ENCODE assay signal across 8 mouse cellular contexts in the genomic region with DNA sequence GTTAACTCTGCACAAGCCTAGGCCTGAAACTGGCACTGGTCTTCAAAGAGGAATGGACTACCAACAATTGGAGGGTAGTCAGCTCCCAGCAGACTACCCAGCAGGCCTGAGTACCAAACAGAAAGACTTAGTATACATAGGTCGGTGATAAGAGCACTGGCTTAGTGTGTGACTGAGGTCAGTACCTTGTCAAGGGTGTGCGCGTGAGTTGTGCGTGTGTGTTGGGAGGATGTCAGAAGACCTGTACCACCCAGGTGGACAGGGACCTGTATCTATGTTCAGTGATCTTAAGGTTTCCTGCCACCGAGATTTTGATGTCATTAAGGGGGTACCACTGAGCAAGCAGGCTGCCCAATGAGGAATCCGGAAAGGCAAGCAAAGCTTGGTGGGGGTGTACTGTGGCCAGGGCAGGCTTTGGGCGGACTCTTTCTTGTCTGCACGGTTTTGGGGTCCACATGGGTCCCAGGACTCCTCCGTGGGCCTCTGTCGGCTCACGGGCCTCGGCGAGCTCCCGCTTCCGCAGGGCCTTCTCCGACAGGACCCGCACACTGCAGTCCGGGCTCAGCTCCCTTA. TPM values are rescaled to one million over a fixed set of nuclear protein-coding genes. Genes with fewer than 3 reads are reported as not detected.
DNase-seq lines count a peak whose midpoint lies in the region; ATAC-seq and TF ChIP-seq lines count a peak whose summit lies in the region.

No protein-coding gene starts in this region.

- no peaks in the 10 kb centered on the region for H3K4me1 ChIP-seq in heart, embryonic 11.5 days (ENCODE audit: control insufficient read depth, insufficient read depth, low read length)
- peaks cover 20 to 51% of the 10 kb centered on the region in 2 experiments for H3K4me1 ChIP-seq in CH12.LX (ENCODE audit: control insufficient read depth in 1 of 2, insufficient read depth in 2 of 2)
- no peaks in the 10 kb centered on the region; the same call in 1 of the 2 replicates for H3K4me1 ChIP-seq in forebrain, embryonic 11.5 days (replicated peaks; ENCODE audit: control insufficient read depth, insufficient read depth, low read length)
- 0 out of 2 replicates have a peak, but pooled peaks cover 7% of the 10 kb centered on the region for H3K4me1 ChIP-seq in liver, embryonic 13.5 days (replicated peaks)

- ATAC-seq in heart, embryonic 11.5 days (replicated peaks; ENCODE audit: insufficient number of reproducible peaks, low FRiP score, low TSS enrichment): peak; percentile 1; the same call in 1 of the 2 replicates
- ATAC-seq in forebrain, embryonic 11.5 days (replicated peaks; ENCODE audit: low FRiP score): peak; percentile 6; the same call in 1 of the 2 replicates
- ATAC-seq in liver, embryonic 13.5 days (ENCODE audit: low read depth): peak; percentile 13; the same call in 1 of the 2 replicates

- TF ChIP-seq POLR2A in CH12.LX (IDR thresholded peaks at IDR 0.05; ENCODE audit: low read depth, low read length): no peak

- peak overlapping the region; percentile 50; the same call in 1 of the 2 replicates for H3K27ac ChIP-seq in heart, embryonic 11.5 days (ENCODE audit: low read depth, low read length)
- H3K27ac ChIP-seq in CH12.LX (ENCODE audit: insufficient read depth, low read depth): peak overlapping the region; percentile 58; the same call in 1 of the 2 replicates
- peak overlapping the region; percentile 59; the same call in 1 of the 2 replicates for H3K27ac ChIP-seq in forebrain, embryonic 11.5 days (ENCODE audit: low read depth, low read length)
- no peak overlapping the region for H3K27ac ChIP-seq in liver, embryonic 13.5 days

- no peak for DNase-seq in heart, postnatal 25 days (ENCODE audit: low spot score)
- DNase-seq in CH12.LX (ENCODE audit: extremely low read depth): no peak
- DNase-seq in forebrain, embryonic 11.5 days (ENCODE audit: low spot score): no peak
- DNase-seq in liver, embryonic 13.5 days: no peak
- DNase-seq in gastrocnemius, adult 18-20 months (ENCODE audit: low spot score): no peak
- DNase-seq in left cerebral cortex, adult 9 months (ENCODE audit: low spot score in 2 of 2): no peak
- no peak for DNase-seq in right cerebral cortex, postnatal 10 days (ENCODE audit: low spot score in 2 of 2)

- no peak for TF ChIP-seq EP300 in CH12.LX (IDR thresholded peaks at IDR 0.05; ENCODE audit: low read length)

- H3K79me2 ChIP-seq in CH12.LX (replicated peaks; ENCODE audit: control insufficient read depth, extremely low read depth, insufficient read depth, poor library complexity, severe bottlenecking): peaks cover 30% of the 10 kb centered on the region

- peak overlapping the region; percentile 81 for H3K4me3 ChIP-seq in heart, embryonic 11.5 days (ENCODE audit: low read depth, low read length)
- H3K4me3 ChIP-seq in CH12.LX (replicated peaks in 1 of 3; ENCODE audit: low read depth in 2 of 3, low read length in 2 of 3, poor library complexity in 1 of 3): peak overlapping the region; percentile 18 to 78 (median 72)
- peak overlapping the region; percentile 77 for H3K4me3 ChIP-seq in forebrain, embryonic 11.5 days (ENCODE audit: low read depth, low read length)
- peak overlapping the region; percentile 61 for H3K4me3 ChIP-seq in liver, embryonic 13.5 days (replicated peaks)

- in situ Hi-C loops in CH12.LX (cut with MboI; ENCODE audit: low pct_ligation_motif_present, low pct_unique_long_range_greater_than_20kb, low sequenced_read_pairs): no loop called here

- intact Hi-C loops in heart, postnatal 25 days (cut with DNase I): no loop called here

- peak overlapping the region; percentile 89 for H3K4me2 ChIP-seq in heart, embryonic 11.5 days
- peak overlapping the region; percentile 77 for H3K4me2 ChIP-seq in CH12.LX (ENCODE audit: insufficient read depth, low read depth, poor library complexity, severe bottlenecking)
- peak overlapping the region; percentile 81 for H3K4me2 ChIP-seq in forebrain, embryonic 11.5 days (ENCODE audit: low read depth, low read length, severe bottlenecking)
- peak overlapping the region; percentile 72 for H3K4me2 ChIP-seq in liver, embryonic 13.5 days

- dilution Hi-C loops in CH12.LX (cut with MboI; ENCODE audit: extremely low pct_ligation_motif_present, extremely low pct_unique_long_range_greater_than_20kb, low sequenced_read_pairs): no loop called here

- H3K27me3 ChIP-seq in heart, embryonic 11.5 days (ENCODE audit: control insufficient read depth, insufficient read depth, low read length): 0 out of 2 replicates have a peak, but pooled peaks cover 2% of the 10 kb centered on the region
- peaks cover 6% of the 10 kb centered on the region for H3K27me3 ChIP-seq in CH12.LX (replicated peaks)
- H3K27me3 ChIP-seq in forebrain, embryonic 11.5 days (ENCODE audit: control insufficient read depth, insufficient read depth, low read length): no peaks in the 10 kb centered on the region
- peaks cover 36% of the 10 kb centered on the region for H3K27me3 ChIP-seq in liver, embryonic 13.5 days

- no peaks in the 10 kb centered on the region for H3K9me3 ChIP-seq in heart, embryonic 11.5 days (replicated peaks; ENCODE audit: control insufficient read depth, low read length)
- peaks cover 7% of the 10 kb centered on the region for H3K9me3 ChIP-seq in CH12.LX (replicated peaks; ENCODE audit: low read length)
- H3K9me3 ChIP-seq in forebrain, embryonic 11.5 days (ENCODE audit: control insufficient read depth, low read length): no peaks in the 10 kb centered on the region
- no peaks in the 10 kb centered on the region for H3K9me3 ChIP-seq in liver, embryonic 13.5 days (replicated peaks)

- H3K9ac ChIP-seq in heart, embryonic 11.5 days (ENCODE audit: low read depth, low read length): peak overlapping the region; percentile 91
- peak overlapping the region; percentile 92 for H3K9ac ChIP-seq in CH12.LX (ENCODE audit: insufficient read depth, low read depth)
- peak overlapping the region; percentile 86 for H3K9ac ChIP-seq in forebrain, embryonic 11.5 days (ENCODE audit: low read length)
- peak overlapping the region; percentile 53 for H3K9ac ChIP-seq in liver, embryonic 13.5 days

- 14% methylated on average over 18 of the region's 18 CpGs for WGBS in heart, embryonic 11.5 days (ENCODE audit: insufficient replicate concordance)
- 13% methylated on average over 18 of the region's 18 CpGs for WGBS in forebrain, embryonic 11.5 days
- WGBS in liver, embryonic 13.5 days (ENCODE audit: insufficient replicate concordance): 19% methylated on average over 13 of the region's 18 CpGs

- TF ChIP-seq RAD21 in CH12.LX (IDR thresholded peaks at IDR 0.05; ENCODE audit: low read depth, low read length): no peak

- no peaks in the 10 kb centered on the region for H3K36me3 ChIP-seq in heart, embryonic 11.5 days (ENCODE audit: control insufficient read depth, insufficient read depth, low read length)
- H3K36me3 ChIP-seq in CH12.LX (replicated peaks in 1 of 2; ENCODE audit: control insufficient read depth in 1 of 2, insufficient read depth in 1 of 2, low read length in 1 of 2): no peaks in the 10 kb centered on the region
- H3K36me3 ChIP-seq in forebrain, embryonic 11.5 days (ENCODE audit: control insufficient read depth, insufficient read depth, low read length): no peaks in the 10 kb centered on the region
- no peaks in the 10 kb centered on the region for H3K36me3 ChIP-seq in liver, embryonic 13.5 days

- TF ChIP-seq CTCF in CH12.LX (conservative IDR thresholded peaks at IDR 0.05 in 1 of 2, IDR thresholded peaks at IDR 0.05 in 1 of 2; ENCODE audit: low read depth in 2 of 2, low read length in 2 of 2): no peak

TF ChIP-seq in CH12.LX, 34 proteins besides CTCF, POLR2A, EP300 and RAD21 (continues in another document):
- TF ChIP-seq ZC3H11A (IDR thresholded peaks at IDR 0.05; ENCODE audit: low read depth, low read length) (no peak), JUND (conservative IDR thresholded peaks at IDR 0.05; ENCODE audit: low read depth, low read length) (no peak), USF2 (conservative IDR thresholded peaks at IDR 0.05; ENCODE audit: low read depth, low read length) (no peak), TCF12 (IDR thresholded peaks at IDR 0.05; ENCODE audit: low read depth, low read length) (no peak), MAZ (IDR thresholded peaks at IDR 0.05; ENCODE audit: low read depth, low read length) (no peak), RCOR1 (conservative IDR thresholded peaks at IDR 0.05; ENCODE audit: low read depth, low read length) (no peak), E2F4 (IDR thresholded peaks at IDR 0.05; ENCODE audit: insufficient replicate concordance, low read depth, low read length) (no peak), USF1 (IDR thresholded peaks at IDR 0.05; ENCODE audit: low read depth, low read length) (no peak), PAX5 (IDR thresholded peaks at IDR 0.05; ENCODE audit: low read length) (no peak)

RNA-seq across cellular contexts. Expression of gene Lysmd2, which starts 0.5 kb away (rescaled TPM):
- 16.3 and 18.4 TPM in 2 replicates for polyA plus RNA-seq in heart, embryonic 11.5 days (2014; fragmentation: Nextera tagmentation; extraction: Ambion mirVana)
- total RNA-seq in heart, postnatal 25 days (2021): 1 to 10 TPM; 7.3 to 8.4 TPM
- total RNA-seq in CH12.LX (2012; rRNA removed): 16.2 and 18.6 TPM in 2 replicates
- total RNA-seq in CH12.LX (2014; rRNA removed): 14.2 and 18.1 TPM in 2 replicates
- polyA plus RNA-seq in CH12.LX (2012; ENCODE audit: insufficient read length, low read depth): 10.4 and 11.7 TPM in 2 replicates
- polyA plus RNA-seq in forebrain, embryonic 11.5 days (2014; fragmentation: Nextera tagmentation; extraction: Ambion mirVana): 13.0 and 17.1 TPM in 2 replicates
- polyA plus RNA-seq in liver, embryonic 13.5 days (2015; fragmentation: Nextera tagmentation; extraction: Ambion mirVana): 3.7 and 3.8 TPM in 2 replicates
- 1 to 10 TPM; 4.8 to 7.6 TPM for total RNA-seq in gastrocnemius, adult 18-20 months (2021)

RNA-seq across cellular contexts. Expression of gene Tmod2, which starts 13.9 kb away (rescaled TPM):
- 5.9 and 6.1 TPM in 2 replicates for polyA plus RNA-seq in heart, embryonic 11.5 days (2014; fragmentation: Nextera tagmentation; extraction: Ambion mirVana)
- total RNA-seq in heart, postnatal 25 days (2021): 1 to 10 TPM; 4.6 to 5.3 TPM
- 1.6 and 1.7 TPM in 2 replicates for total RNA-seq in CH12.LX (2012; rRNA removed)
- total RNA-seq in CH12.LX (2014; rRNA removed): 0.08 and 0.16 TPM in 2 replicates
- 0.10 and 0.17 TPM in 2 replicates for polyA plus RNA-seq in CH12.LX (2012; ENCODE audit: insufficient read length, low read depth)
- polyA plus RNA-seq in forebrain, embryonic 11.5 days (2014; fragmentation: Nextera tagmentation; extraction: Ambion mirVana): 61.9 and 63.7 TPM in 2 replicates
- polyA plus RNA-seq in liver, embryonic 13.5 days (2015; fragmentation: Nextera tagmentation; extraction: Ambion mirVana): 0.59 and 0.62 TPM in 2 replicates
- total RNA-seq in gastrocnemius, adult 18-20 months (2021): 1 to 10 TPM; 3.7 to 5.0 TPM

RNA-seq across cellular contexts. Expression of gene Scg3, which starts 58.8 kb away (rescaled TPM):
- 0.30 and 0.33 TPM in 2 replicates for polyA plus RNA-seq in heart, embryonic 11.5 days (2014; fragmentation: Nextera tagmentation; extraction: Ambion mirVana)
- under 1 TPM; 0.22 to 0.34 TPM for total RNA-seq in heart, postnatal 25 days (2021)
- total RNA-seq in CH12.LX (2012; rRNA removed) (not detected in 2 replicates), CH12.LX (2014; rRNA removed) (not detected in 2 replicates)
- polyA plus RNA-seq in CH12.LX (2012; ENCODE audit: insufficient read length, low read depth): not detected in 2 replicates
- polyA plus RNA-seq in forebrain, embryonic 11.5 days (2014; fragmentation: Nextera tagmentation; extraction: Ambion mirVana): 41.4 and 42.8 TPM in 2 replicates
- polyA plus RNA-seq in liver, embryonic 13.5 days (2015; fragmentation: Nextera tagmentation; extraction: Ambion mirVana): 0.12 and 0.17 TPM in 2 replicates
- total RNA-seq in gastrocnemius, adult 18-20 months (2021): 1 to 10 TPM in 1 of 2 experiments, under 1 TPM in 1; 0.93 to 1.6 TPM

Comparison
In these comparisons a context has a peak if more than half of its experiments do, and no peak if none do; other contexts are left out.
1. RNA of gene Scg3, which starts 58.8 kb away (polyA plus RNA-seq): 41.4 to 42.8 TPM in forebrain, embryonic 11.5 days; 0.30 to 0.33 TPM in heart, embryonic 11.5 days, 0.12 to 0.17 TPM in liver, embryonic 13.5 days and not detected in CH12.LX; every median in the first group is over 10 times any median in the second.
2. Peak in every context shown above with its lines, with median percentiles within 50 percentile points of each other: ATAC-seq, H3K4me2 ChIP-seq, H3K4me3 ChIP-seq and H3K9ac ChIP-seq.